ENCODE assay signal across 8 mouse cellular contexts in the genomic region with DNA sequence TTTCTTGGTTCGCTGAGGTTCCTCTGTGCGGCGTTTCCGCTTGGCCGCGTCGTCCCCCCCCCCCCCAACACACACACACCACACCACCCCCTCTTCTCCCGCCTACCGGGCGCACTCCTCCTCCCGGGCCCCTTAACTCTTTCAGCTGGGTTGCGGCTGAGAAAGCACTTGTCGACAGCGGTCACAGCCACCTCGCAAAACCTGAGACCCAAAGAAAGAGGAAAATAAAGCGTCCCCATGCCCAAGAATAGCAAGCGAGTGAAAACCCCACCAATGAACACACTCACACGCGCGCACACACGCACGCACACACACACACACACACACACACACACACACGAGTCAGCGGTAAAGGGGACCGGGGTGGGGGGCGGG. TPM values are rescaled to one million over a fixed set of nuclear protein-coding genes. Genes with fewer than 3 reads are reported as not detected.
DNase-seq lines count a peak whose midpoint lies in the region; ATAC-seq lines count a peak whose summit lies in the region.

No protein-coding gene starts in this region.

- peak; percentile 7 for DNase-seq in adrenal gland, postnatal 10 days
- DNase-seq in adrenal gland, postnatal 4 days (ENCODE audit: low spot score in 2 of 2) = no peak
- peak; percentile 57 for DNase-seq in retina, postnatal 1 day
- DNase-seq in retina, embryonic 14.5 days (ENCODE audit: low spot score) = no peak
- DNase-seq in kidney, postnatal 36 days = peak; percentile 71 to 74
- no peak for DNase-seq in gastrocnemius, postnatal 25 days
- no peak for DNase-seq in cerebellum, adult 8-10 months

- H3K9me3 ChIP-seq in neural tube, embryonic 12.5 days = no peaks in the 10 kb centered on the region

- peak overlapping the region; percentile 96 for H3K4me3 ChIP-seq in neural tube, embryonic 12.5 days

- H3K27me3 ChIP-seq in neural tube, embryonic 12.5 days (replicated peaks) = peaks cover 10% of the 10 kb centered on the region; the same call in 1 of the 2 replicates

- WGBS in neural tube, embryonic 12.5 days = under 1% methylated on average over 20 of the region's 26 CpGs

- peaks cover 5% of the 10 kb centered on the region; the same call in 1 of the 2 replicates for H3K4me1 ChIP-seq in neural tube, embryonic 12.5 days

- peaks cover 21% of the 10 kb centered on the region for H3K36me3 ChIP-seq in neural tube, embryonic 12.5 days

- peak overlapping the region; percentile 97 for H3K27ac ChIP-seq in neural tube, embryonic 12.5 days

- H3K9ac ChIP-seq in neural tube, embryonic 12.5 days = peak overlapping the region; percentile 83

- ATAC-seq in neural tube, embryonic 12.5 days (ENCODE audit: low FRiP score, low read depth) = peak; percentile 41

- peak overlapping the region; percentile 92 for H3K4me2 ChIP-seq in neural tube, embryonic 12.5 days (replicated peaks)

RNA-seq across cellular contexts. Expression of a gene that starts 1.3 kb away (rescaled TPM):
- total RNA-seq in adrenal gland, postnatal 10 days (2021) = under 1 TPM; 0.03 TPM
- 1 to 10 TPM in 1 of 2 experiments, under 1 TPM in 1; 0.68 to 6.3 TPM for total RNA-seq in adrenal gland, postnatal 4 days (2021)
- polyA plus RNA-seq in neural tube, embryonic 12.5 days (2016; fragmentation: Nextera tagmentation; extraction: Ambion mirVana) = 17.2 and 17.8 TPM in 2 replicates
- total RNA-seq in gastrocnemius, postnatal 25 days (2021) = not detected

Comparison
In these comparisons a context has a peak if more than half of its experiments do, and no peak if none do; other contexts are left out.
1. DNase-seq: peak in adrenal gland, postnatal 10 days (single experiment), retina, postnatal 1 day (single experiment) and kidney, postnatal 36 days (2 of 2); none in adrenal gland, postnatal 4 days (0 of 2), retina, embryonic 14.5 days (single experiment), gastrocnemius, postnatal 25 days (single experiment) and cerebellum, adult 8-10 months (single experiment).